Mouse (Mus musculus) C2C12 (cell line): Measurements from ENCODE around the gene Rcc1.

Experiments used
- CEBPB ChIP-seq: IDR thresholded peaks from one replicate; pipeline ENCODE4 v1.6.1; 2011; ENCODE audit warnings: low read depth, mild to moderate bottlenecking, control low read depth, moderate library complexity
- CTCF ChIP-seq: IDR thresholded peaks from one replicate; pipeline ENCODE4 v1.5.1; 2011; ENCODE audit not compliant: control insufficient read depth, insufficient read depth, insufficient read length
- FOSL1 ChIP-seq: IDR thresholded peaks from one replicate; pipeline ENCODE4 v1.8.0; 2011; ENCODE audit warnings: mild to moderate bottlenecking, low read length; ENCODE audit not compliant: poor library complexity, insufficient read depth, severe bottlenecking
- MAX ChIP-seq: IDR thresholded peaks from one replicate; pipeline ENCODE4 v1.6.1; 2011; ENCODE audit warnings: mild to moderate bottlenecking, control low read depth
- MYOD1 ChIP-seq: IDR thresholded peaks from one replicate; pipeline ENCODE4 v1.6.1; 2011; ENCODE audit warnings: low read depth; ENCODE audit not compliant: control insufficient read depth, insufficient read length
- MYOG ChIP-seq: IDR thresholded peaks from one replicate; pipeline ENCODE4 v1.6.1; 2011; ENCODE audit not compliant: control insufficient read depth, insufficient read length; ENCODE audit errors: extremely low read depth
- USF1 ChIP-seq: IDR thresholded peaks from one replicate; pipeline ENCODE4 v1.6.1; 2011; ENCODE audit warnings: low read depth, mild to moderate bottlenecking, control low read depth, moderate library complexity

GRCm38 (mm10) chr4:132386846-132387245, 33.4 kb upstream of the Rcc1 start:
- TF ChIP-seq CTCF (no peak), MYOG (no peak), MAX (no peak), MYOD1 (no peak), CEBPB (no peak), USF1 (no peak), FOSL1 (no peak)
